Mouse (Mus musculus) MEL (cell line): Measurements from ENCODE around the gene Gipr. TPM values are rescaled to one million over a fixed set of nuclear protein-coding genes. Genes with fewer than 3 reads are reported as not detected.

Experiments used
- DNase-seq: peaks from one replicate; pipeline ENCODE4 v3.0.0; 2011; ENCODE audit warnings: low read depth, low spot score
- H3K27ac ChIP-seq: 2 replicates; pipeline ENCODE4 v1.5.1; 2012; ENCODE audit warnings: low read depth, mild to moderate bottlenecking, control low read depth, low read length, moderate library complexity; ENCODE audit not compliant: control insufficient read depth
- H3K27me3 ChIP-seq, 2 experiments: fragments of 150-350 bp in 1 of 2; sonication (generic) in 1 of 2; 2 replicates each; pipeline ENCODE4 v1.6.1; 2012; ENCODE audit warnings: low read length in 2 of 2, mild to moderate bottlenecking in 2 of 2, improper control_type of control experiment in 1 of 2, moderate library complexity in 1 of 2; ENCODE audit not compliant: insufficient read depth in 2 of 2, control insufficient read depth in 1 of 2
- H3K36me3 ChIP-seq, 2 experiments: 2 replicates each; pipeline ENCODE4 v1.6.1; 2012 to 2014; ENCODE audit warnings: low read length in 2 of 2, improper control_type of control experiment in 1 of 2, inconsistent platforms in 1 of 2, mild to moderate bottlenecking in 1 of 2; ENCODE audit not compliant: insufficient read depth in 2 of 2, control insufficient read depth in 1 of 2
- H3K4me1 ChIP-seq, 2 experiments: fragments of 150-350 bp in 1 of 2; sonication (generic) in 1 of 2; 2 replicates each; pipeline ENCODE4 v1.6.1; 2012; ENCODE audit warnings: low read length in 2 of 2, improper control_type of control experiment in 1 of 2, mild to moderate bottlenecking in 1 of 2; ENCODE audit not compliant: insufficient read depth in 2 of 2, control insufficient read depth in 1 of 2
- H3K4me3 ChIP-seq, 2 experiments: fragments of 150-350 bp in 1 of 2; sonication (generic) in 1 of 2; 2 replicates each; pipeline ENCODE4 v1.5.1; 2012; ENCODE audit warnings: low read depth in 2 of 2, low read length in 2 of 2, mild to moderate bottlenecking in 2 of 2, moderate library complexity in 2 of 2, control low read depth in 1 of 2, improper control_type of control experiment in 1 of 2; ENCODE audit not compliant: control insufficient read depth in 1 of 2, insufficient read depth in 1 of 2
- H3K79me2 ChIP-seq: 2 replicates; pipeline ENCODE4 v1.6.1; 2012; ENCODE audit warnings: mild to moderate bottlenecking, low read length, moderate library complexity; ENCODE audit not compliant: control insufficient read depth, poor library complexity, insufficient read depth
- H3K9ac ChIP-seq: 2 replicates; pipeline ENCODE4 v1.6.1; 2012; ENCODE audit warnings: low read depth, mild to moderate bottlenecking, control low read depth, low read length, moderate library complexity; ENCODE audit not compliant: control insufficient read depth, poor library complexity, severe bottlenecking
- H3K9me3 ChIP-seq: fragments of 150-350 bp; sonication (generic); replicated peaks from 2 replicates; pipeline ENCODE4 v1.6.1; 2012; ENCODE audit warnings: mild to moderate bottlenecking, low read length, improper control_type of control experiment, moderate library complexity; ENCODE audit not compliant: insufficient read depth
- CHD2 ChIP-seq: IDR thresholded peaks from 2 replicates; pipeline ENCODE4 v1.6.1; 2011; ENCODE audit warnings: low read length, improper control_type of control experiment
- E2F4 ChIP-seq: IDR thresholded peaks from 2 replicates; pipeline ENCODE4 v1.6.1; 2011; ENCODE audit warnings: low read depth, low read length, improper control_type of control experiment, borderline replicate concordance
- ELF1 ChIP-seq: IDR thresholded peaks from 2 replicates; pipeline ENCODE4 v1.6.1; 2014; ENCODE audit warnings: low read depth, mild to moderate bottlenecking, inconsistent platforms, low read length, improper control_type of control experiment, moderate library complexity
- EP300 ChIP-seq, 2 experiments: IDR thresholded peaks; 2 replicates each; pipeline ENCODE4 v1.6.1; 2011; ENCODE audit warnings: improper control_type of control experiment in 2 of 2, low read length in 2 of 2, low read depth in 1 of 2, mild to moderate bottlenecking in 1 of 2
- GABPA ChIP-seq: IDR thresholded peaks from 2 replicates; pipeline ENCODE4 v1.6.1; 2012; ENCODE audit warnings: low read depth, mild to moderate bottlenecking, inconsistent platforms, low read length, improper control_type of control experiment, moderate library complexity
- GATA1 ChIP-seq: IDR thresholded peaks from 2 replicates; pipeline ENCODE4 v1.6.1; 2011; ENCODE audit warnings: low read depth, low read length, improper control_type of control experiment
- HCFC1 ChIP-seq: IDR thresholded peaks from 2 replicates; pipeline ENCODE4 v1.6.1; 2012; ENCODE audit warnings: low read depth, mild to moderate bottlenecking, inconsistent platforms, low read length, improper control_type of control experiment, moderate library complexity
- MAX ChIP-seq: IDR thresholded peaks from 2 replicates; pipeline ENCODE4 v1.6.1; 2011; ENCODE audit warnings: low read length, improper control_type of control experiment
- MEF2A ChIP-seq: IDR thresholded peaks from 2 replicates; pipeline ENCODE4 v1.6.1; 2014; ENCODE audit warnings: low read depth, mild to moderate bottlenecking, inconsistent platforms, low read length, improper control_type of control experiment; ENCODE audit not compliant: poor library complexity, insufficient replicate concordance, severe bottlenecking; ENCODE audit errors: extremely low read depth
- MXI1 ChIP-seq: IDR thresholded peaks from 2 replicates; pipeline ENCODE4 v1.6.1; 2011; ENCODE audit warnings: mild to moderate bottlenecking, low read depth, low read length, improper control_type of control experiment
- MYC ChIP-seq: IDR thresholded peaks from 2 replicates; pipeline ENCODE4 v1.6.1; 2011; ENCODE audit warnings: low read depth, mild to moderate bottlenecking, low read length, improper control_type of control experiment, moderate library complexity
- POLR2AphosphoS5 ChIP-seq: IDR thresholded peaks from 2 replicates; pipeline ENCODE4 v1.6.1; 2012; ENCODE audit warnings: low read depth, borderline replicate concordance, mild to moderate bottlenecking, inconsistent platforms, low read length, moderate library complexity, mixed read lengths
- RAD21 ChIP-seq: IDR thresholded peaks from 2 replicates; pipeline ENCODE4 v1.6.1; 2011; ENCODE audit warnings: mild to moderate bottlenecking, low read depth, low read length, improper control_type of control experiment
- SIN3A ChIP-seq: IDR thresholded peaks from 2 replicates; pipeline ENCODE4 v1.6.1; 2012; ENCODE audit warnings: low read length, improper control_type of control experiment, inconsistent platforms
- TAL1 ChIP-seq: IDR thresholded peaks from 2 replicates; pipeline ENCODE4 v1.6.1; 2012; ENCODE audit warnings: mild to moderate bottlenecking, inconsistent platforms, low read length, moderate library complexity, mixed read lengths
- TCF12 ChIP-seq: IDR thresholded peaks from 2 replicates; pipeline ENCODE4 v1.6.1; 2014; ENCODE audit warnings: low read depth, mild to moderate bottlenecking, inconsistent platforms, low read length, improper control_type of control experiment, moderate library complexity
- USF1 ChIP-seq: IDR thresholded peaks from 2 replicates; pipeline ENCODE4 v1.6.1; 2014; ENCODE audit warnings: low read depth, mild to moderate bottlenecking, inconsistent platforms, low read length, improper control_type of control experiment, moderate library complexity
- polyA plus RNA-seq, 2 experiments: library from polyadenylated mRNA; stranded (reverse) in 1 of 2; unstranded in 1 of 2; fragments of >175 nt in 1 of 2; fragments of >200 nt in 1 of 2; gene quantifications; 2 replicates each; pipeline versions ENCODE4 v1.2.1 to v1.2.4; 2012; ENCODE audit warnings: low replicate concordance in 2 of 2, low read depth in 1 of 2; ENCODE audit not compliant: insufficient read length in 2 of 2, insufficient read depth in 1 of 2, missing spikeins in 1 of 2
- total RNA-seq: library from RNA; depleted of rRNA; stranded (reverse); fragments of 300-350 nt; gene quantifications from 2 replicates; pipeline ENCODE4 v1.2.3, GENCODE M21; 2012

Gipr gene
- total and polyA plus RNA-seq, 3 experiments = 0.65 to 2.1 TPM; not detected in 1

DNA sequence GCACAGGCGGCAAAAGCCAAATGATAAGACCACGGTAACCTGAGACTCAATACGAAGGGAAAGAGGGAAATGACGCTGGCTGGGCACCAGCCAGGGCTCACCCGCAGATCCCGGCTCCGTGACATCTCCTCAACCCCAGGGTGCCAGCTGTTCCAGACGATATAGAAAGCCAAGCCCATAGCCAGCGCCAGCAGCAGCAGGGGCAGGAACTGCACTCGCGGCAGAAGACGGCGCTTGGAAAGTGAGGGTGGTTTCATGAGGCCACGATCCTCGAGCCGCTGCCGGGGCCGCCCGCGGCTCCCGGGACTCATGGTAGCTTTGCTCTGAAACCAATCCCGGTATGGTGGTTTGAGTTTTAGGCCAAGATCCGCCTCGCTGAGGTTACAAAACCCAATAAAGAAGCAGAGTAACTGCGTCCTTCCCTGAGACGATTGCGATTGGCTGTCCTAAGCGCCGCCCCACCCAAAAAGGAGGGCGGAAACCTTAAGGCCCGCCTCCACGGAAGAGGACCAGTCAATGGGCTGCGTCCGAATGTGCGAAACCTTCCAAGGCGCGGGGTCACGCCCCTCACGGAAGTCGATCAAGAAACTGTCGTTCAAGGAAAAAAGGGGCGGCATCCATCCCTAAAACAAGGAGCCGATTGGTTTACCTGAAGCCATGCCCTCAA lies 16.9 kb downstream of the Gipr start, which contains the start of gene Qpctl (continued):
- TF ChIP-seq TCF12 (peak; percentile 45), ELF1 (peak; percentile 87), POLR2AphosphoS5 (no peak), TAL1 (peak; percentile 42; the same call in 1 of the 2 replicates), CHD2 (peak; percentile 27; the same call in 1 of the 2 replicates), MAX (0 out of 2 replicates have a peak, but pooled peaks have one; percentile 41)

DNA sequence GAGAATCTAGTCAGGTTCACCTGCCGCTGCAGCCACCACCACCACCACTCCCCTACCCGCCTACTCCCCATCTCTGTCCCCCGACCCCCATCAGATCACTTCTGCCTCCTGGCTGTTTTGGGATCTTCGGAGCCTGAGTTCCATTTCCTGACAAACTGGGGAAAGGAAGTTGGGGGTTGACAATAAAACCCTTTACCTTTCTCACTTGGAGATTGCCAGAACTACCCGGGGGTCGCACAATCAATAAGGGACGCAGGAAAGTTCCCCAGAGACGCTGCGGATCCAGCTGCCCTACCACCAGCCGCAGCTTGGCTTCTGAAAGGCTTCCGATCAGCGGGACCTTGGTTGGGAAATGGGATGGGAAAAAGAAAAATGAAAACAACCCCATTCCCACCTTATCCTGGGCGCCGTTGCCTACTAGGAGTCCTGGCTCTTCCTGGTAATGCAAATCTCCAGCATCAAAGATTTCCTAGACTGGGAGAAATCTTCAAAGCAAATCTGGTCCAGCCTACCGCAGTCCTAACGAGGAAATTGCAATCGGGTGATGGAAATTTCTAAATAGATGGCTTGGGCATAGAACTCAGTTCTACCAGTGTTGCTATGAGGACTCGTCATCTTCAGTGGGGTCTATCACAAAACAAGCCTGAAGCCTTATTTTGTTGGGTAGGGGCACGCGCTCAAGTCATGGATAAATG lies 17.6 kb downstream of the Gipr start:
- no peak for DNase-seq
- peak overlapping the region; percentile 85 for H3K9ac ChIP-seq
- H3K27me3 ChIP-seq = no peaks in the 10 kb centered on the region
- peaks cover 14% of the 10 kb centered on the region for H3K79me2 ChIP-seq
- peak overlapping the region; percentile 94 for H3K27ac ChIP-seq
- H3K36me3 ChIP-seq = peaks cover 0 to 6% of the 10 kb centered on the region in 2 experiments; a peak in 2 of 4 replicates
- peaks cover 4 to 17% of the 10 kb centered on the region in 2 experiments; a peak in 3 of 4 replicates for H3K4me1 ChIP-seq
- no peak for TF ChIP-seq RAD21
- TF ChIP-seq USF1 = no peak
- no peak for TF ChIP-seq MEF2A
- 0 out of 2 replicates have a peak, but pooled peaks have one; percentile 7 for TF ChIP-seq E2F4
- TF ChIP-seq EP300 (IDR thresholded peaks at IDR 0.05; ENCODE audit: low read depth in 1 of 2, low read length in 2 of 2) = peak in 1 of 2 experiments; percentile 27; a peak in 1 of 4 replicates
- peak; percentile 55; the same call in 1 of the 2 replicates for TF ChIP-seq GATA1
- H3K4me3 ChIP-seq = peak overlapping the region; percentile 71 to 89
- no peaks in the 10 kb centered on the region for H3K9me3 ChIP-seq

DNA sequence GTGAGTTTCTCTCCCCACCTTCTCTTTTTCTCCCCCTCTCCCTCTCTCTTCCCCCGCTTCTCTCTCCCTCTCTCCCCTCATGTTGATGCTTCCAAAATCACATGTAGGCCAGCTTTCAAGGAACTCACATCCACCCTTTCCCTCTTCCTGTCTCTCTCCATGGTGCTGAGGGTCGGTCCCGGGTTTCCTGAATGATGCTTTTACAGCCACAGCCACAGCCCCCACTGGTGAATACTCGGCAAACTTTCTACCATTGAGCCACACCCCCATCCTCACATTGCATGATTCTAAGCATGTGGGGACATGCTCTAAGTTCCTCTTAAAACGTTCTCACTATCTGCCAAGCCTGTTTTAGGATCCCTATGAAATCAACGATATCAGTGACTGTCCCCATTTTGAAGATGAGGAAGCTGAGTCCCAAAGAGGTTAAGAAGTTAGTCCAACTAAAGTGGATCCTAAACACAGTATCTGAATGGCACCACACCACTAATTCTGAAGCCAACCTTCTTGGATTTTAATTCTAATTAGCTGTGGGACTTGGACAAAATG lies 18.4 kb downstream of the Gipr start:
- Histone ChIP-seq H3K4me1 (peaks cover 4 to 17% of the 10 kb centered on the region in 2 experiments; a peak in 3 of 4 replicates), H3K27me3 (no peaks in the 10 kb centered on the region), H3K36me3 (peaks cover 0 to 6% of the 10 kb centered on the region in 2 experiments; a peak in 2 of 4 replicates), H3K9ac (no peak overlapping the region), H3K4me3 (no peak overlapping the region), H3K27ac (no peak overlapping the region), H3K79me2 (peaks cover 14% of the 10 kb centered on the region), H3K9me3 (no peaks in the 10 kb centered on the region)
- TF ChIP-seq MYC = peak; percentile 60; the same call in 1 of the 2 replicates
- TF ChIP-seq HCFC1 = no peak
- peak; percentile 33; the same call in 1 of the 2 replicates for TF ChIP-seq MXI1
- TF ChIP-seq SIN3A = peak; percentile 57
- no peak for TF ChIP-seq GABPA
- TF ChIP-seq GATA1 = peak; percentile 63
- DNase-seq = peak; percentile 57
